Mouse (Mus musculus) MEL (cell line): ENCODE data around the gene Higd1a. TPM values are rescaled to one million over a fixed set of nuclear protein-coding genes. Genes with fewer than 3 reads are reported as not detected.

ENCODE experiments used
- DNase-seq: peaks from one replicate; pipeline ENCODE4 v3.0.0; 2011; ENCODE audit warnings: low read depth, low spot score
- H3K27ac ChIP-seq: 2 replicates; pipeline ENCODE4 v1.5.1; 2012; ENCODE audit warnings: low read depth, mild to moderate bottlenecking, control low read depth, low read length, moderate library complexity; ENCODE audit not compliant: control insufficient read depth
- H3K27me3 ChIP-seq, 2 experiments: fragments of 150-350 bp in 1 of 2; sonication (generic) in 1 of 2; 2 replicates each; pipeline ENCODE4 v1.6.1; 2012; ENCODE audit warnings: low read length in 2 of 2, mild to moderate bottlenecking in 2 of 2, improper control_type of control experiment in 1 of 2, moderate library complexity in 1 of 2; ENCODE audit not compliant: insufficient read depth in 2 of 2, control insufficient read depth in 1 of 2
- H3K36me3 ChIP-seq, 2 experiments: 2 replicates each; pipeline ENCODE4 v1.6.1; 2012 to 2014; ENCODE audit warnings: low read length in 2 of 2, improper control_type of control experiment in 1 of 2, inconsistent platforms in 1 of 2, mild to moderate bottlenecking in 1 of 2; ENCODE audit not compliant: insufficient read depth in 2 of 2, control insufficient read depth in 1 of 2
- H3K4me1 ChIP-seq, 2 experiments: fragments of 150-350 bp in 1 of 2; sonication (generic) in 1 of 2; 2 replicates each; pipeline ENCODE4 v1.6.1; 2012; ENCODE audit warnings: low read length in 2 of 2, improper control_type of control experiment in 1 of 2, mild to moderate bottlenecking in 1 of 2; ENCODE audit not compliant: insufficient read depth in 2 of 2, control insufficient read depth in 1 of 2
- H3K4me3 ChIP-seq, 2 experiments: fragments of 150-350 bp in 1 of 2; sonication (generic) in 1 of 2; 2 replicates each; pipeline ENCODE4 v1.5.1; 2012; ENCODE audit warnings: low read depth in 2 of 2, low read length in 2 of 2, mild to moderate bottlenecking in 2 of 2, moderate library complexity in 2 of 2, control low read depth in 1 of 2, improper control_type of control experiment in 1 of 2; ENCODE audit not compliant: control insufficient read depth in 1 of 2, insufficient read depth in 1 of 2
- H3K79me2 ChIP-seq: 2 replicates; pipeline ENCODE4 v1.6.1; 2012; ENCODE audit warnings: mild to moderate bottlenecking, low read length, moderate library complexity; ENCODE audit not compliant: control insufficient read depth, poor library complexity, insufficient read depth
- H3K9ac ChIP-seq: 2 replicates; pipeline ENCODE4 v1.6.1; 2012; ENCODE audit warnings: low read depth, mild to moderate bottlenecking, control low read depth, low read length, moderate library complexity; ENCODE audit not compliant: control insufficient read depth, poor library complexity, severe bottlenecking
- H3K9me3 ChIP-seq: fragments of 150-350 bp; sonication (generic); replicated peaks from 2 replicates; pipeline ENCODE4 v1.6.1; 2012; ENCODE audit warnings: mild to moderate bottlenecking, low read length, improper control_type of control experiment, moderate library complexity; ENCODE audit not compliant: insufficient read depth
- BHLHE40 ChIP-seq: IDR thresholded peaks from 2 replicates; pipeline ENCODE4 v1.6.1; 2012; ENCODE audit warnings: low read depth, mild to moderate bottlenecking, inconsistent platforms, low read length, improper control_type of control experiment, borderline replicate concordance
- CHD2 ChIP-seq: IDR thresholded peaks from 2 replicates; pipeline ENCODE4 v1.6.1; 2011; ENCODE audit warnings: low read length, improper control_type of control experiment
- CTCF ChIP-seq, 3 experiments: IDR thresholded peaks in 2 of 3; conservative IDR thresholded peaks in 1 of 3; 2 replicates each; pipeline ENCODE4 v1.5.1; 2011 to 2012; ENCODE audit warnings: low read length in 3 of 3, low read depth in 2 of 3, mild to moderate bottlenecking in 2 of 3, improper control_type of control experiment in 1 of 3, inconsistent platforms in 1 of 3, mixed read lengths in 1 of 3, moderate library complexity in 1 of 3; ENCODE audit not compliant: control insufficient read depth in 1 of 3, insufficient read depth in 1 of 3, poor library complexity in 1 of 3, severe bottlenecking in 1 of 3
- ETS1 ChIP-seq: IDR thresholded peaks from 2 replicates; pipeline ENCODE4 v1.6.1; 2012; ENCODE audit warnings: low read depth, mild to moderate bottlenecking, inconsistent platforms, low read length, improper control_type of control experiment, moderate library complexity
- GABPA ChIP-seq: IDR thresholded peaks from 2 replicates; pipeline ENCODE4 v1.6.1; 2012; ENCODE audit warnings: low read depth, mild to moderate bottlenecking, inconsistent platforms, low read length, improper control_type of control experiment, moderate library complexity
- HCFC1 ChIP-seq: IDR thresholded peaks from 2 replicates; pipeline ENCODE4 v1.6.1; 2012; ENCODE audit warnings: low read depth, mild to moderate bottlenecking, inconsistent platforms, low read length, improper control_type of control experiment, moderate library complexity
- JUND ChIP-seq: IDR thresholded peaks from 2 replicates; pipeline ENCODE4 v1.6.1; 2011; ENCODE audit warnings: low read depth, mild to moderate bottlenecking, improper control_type of control experiment, low read length
- KAT2A ChIP-seq: conservative IDR thresholded peaks from 2 replicates; pipeline ENCODE4 v1.6.1; 2012; ENCODE audit warnings: low read depth, low read length, improper control_type of control experiment, inconsistent platforms
- MAZ ChIP-seq: IDR thresholded peaks from 2 replicates; pipeline ENCODE4 v1.6.1; 2012; ENCODE audit warnings: low read depth, mild to moderate bottlenecking, inconsistent platforms, low read length, improper control_type of control experiment
- MXI1 ChIP-seq: IDR thresholded peaks from 2 replicates; pipeline ENCODE4 v1.6.1; 2011; ENCODE audit warnings: mild to moderate bottlenecking, low read depth, low read length, improper control_type of control experiment
- NELFE ChIP-seq: IDR thresholded peaks from 2 replicates; pipeline ENCODE4 v1.6.1; 2011; ENCODE audit warnings: low read depth, low read length, improper control_type of control experiment
- NRF1 ChIP-seq: IDR thresholded peaks from 2 replicates; pipeline ENCODE4 v1.6.1; 2014; ENCODE audit warnings: low read depth, mild to moderate bottlenecking, inconsistent platforms, low read length, improper control_type of control experiment, moderate library complexity; ENCODE audit not compliant: poor library complexity, insufficient read depth, severe bottlenecking
- POLR2A ChIP-seq, 2 experiments: IDR thresholded peaks; 2 replicates each; pipeline ENCODE4 v1.6.1; 2011 to 2012; ENCODE audit warnings: low read length in 2 of 2, mild to moderate bottlenecking in 2 of 2, control low read depth in 1 of 2, improper control_type of control experiment in 1 of 2, low read depth in 1 of 2, moderate library complexity in 1 of 2; ENCODE audit not compliant: control insufficient read depth in 1 of 2, insufficient read depth in 1 of 2, poor library complexity in 1 of 2
- POLR2AphosphoS2 ChIP-seq: IDR thresholded peaks from 2 replicates; pipeline ENCODE4 v1.6.1; 2011; ENCODE audit warnings: low read length, improper control_type of control experiment
- POLR2AphosphoS5 ChIP-seq: IDR thresholded peaks from 2 replicates; pipeline ENCODE4 v1.6.1; 2012; ENCODE audit warnings: low read depth, borderline replicate concordance, mild to moderate bottlenecking, inconsistent platforms, low read length, moderate library complexity, mixed read lengths
- RAD21 ChIP-seq: IDR thresholded peaks from 2 replicates; pipeline ENCODE4 v1.6.1; 2011; ENCODE audit warnings: mild to moderate bottlenecking, low read depth, low read length, improper control_type of control experiment
- TAL1 ChIP-seq: IDR thresholded peaks from 2 replicates; pipeline ENCODE4 v1.6.1; 2012; ENCODE audit warnings: mild to moderate bottlenecking, inconsistent platforms, low read length, moderate library complexity, mixed read lengths
- TCF12 ChIP-seq: IDR thresholded peaks from 2 replicates; pipeline ENCODE4 v1.6.1; 2014; ENCODE audit warnings: low read depth, mild to moderate bottlenecking, inconsistent platforms, low read length, improper control_type of control experiment, moderate library complexity
- USF2 ChIP-seq, 2 experiments: IDR thresholded peaks; 2 replicates each; pipeline ENCODE4 v1.6.1; 2011 to 2012; ENCODE audit warnings: improper control_type of control experiment in 2 of 2, low read length in 2 of 2, borderline replicate concordance in 1 of 2, inconsistent platforms in 1 of 2, low read depth in 1 of 2, mild to moderate bottlenecking in 1 of 2; ENCODE audit not compliant: insufficient read depth in 1 of 2
- ZMIZ1 ChIP-seq: IDR thresholded peaks from 2 replicates; pipeline ENCODE4 v1.6.1; 2012; ENCODE audit warnings: low read depth, mild to moderate bottlenecking, inconsistent platforms, low read length, improper control_type of control experiment, moderate library complexity
- polyA plus RNA-seq, 2 experiments: library from polyadenylated mRNA; stranded (reverse) in 1 of 2; unstranded in 1 of 2; fragments of >175 nt in 1 of 2; fragments of >200 nt in 1 of 2; gene quantifications; 2 replicates each; pipeline versions ENCODE4 v1.2.1 to v1.2.4; 2012; ENCODE audit warnings: low replicate concordance in 2 of 2, low read depth in 1 of 2; ENCODE audit not compliant: insufficient read length in 2 of 2, insufficient read depth in 1 of 2, missing spikeins in 1 of 2
- total RNA-seq: library from RNA; depleted of rRNA; stranded (reverse); fragments of 300-350 nt; gene quantifications from 2 replicates; pipeline ENCODE4 v1.2.3, GENCODE M21; 2012

Gene Higd1a
- total and polyA plus RNA-seq, 3 experiments, result 142 to 177 TPM; not detected in 1

- DNase-seq, result no peak
- no peak within 1 kb of the TSS for H3K4me3 ChIP-seq
- no peaks in the 10 kb centered on the region for H3K4me1 ChIP-seq
- no peaks in the 10 kb centered on the region for H3K9me3 ChIP-seq
- H3K79me2 ChIP-seq, result no peaks in the 10 kb centered on the region
- H3K27me3 ChIP-seq, result no peaks in the 10 kb centered on the region
- H3K36me3 ChIP-seq, result no peaks in the 10 kb centered on the region
- TF ChIP-seq POLR2AphosphoS5, result no peak
- no peak for TF ChIP-seq KAT2A
- TF ChIP-seq JUND, result no peak
- no peak for TF ChIP-seq GABPA
- no peak for TF ChIP-seq POLR2AphosphoS2
- TF ChIP-seq TCF12, result no peak
- TF ChIP-seq HCFC1, result no peak
- no peak for TF ChIP-seq POLR2A (IDR thresholded peaks at IDR 0.05; ENCODE audit: control insufficient read depth in 1 of 2, insufficient read depth in 1 of 2, low read depth in 1 of 2, low read length in 2 of 2, poor library complexity in 1 of 2)
- no peak for TF ChIP-seq RAD21
- no peak for TF ChIP-seq ETS1
- TF ChIP-seq NELFE, result no peak
- no peak for TF ChIP-seq MAZ
- TF ChIP-seq MXI1, result no peak
- TF ChIP-seq CHD2, result no peak
- no peak for TF ChIP-seq USF2 (IDR thresholded peaks at IDR 0.05; ENCODE audit: borderline replicate concordance in 1 of 2, insufficient read depth in 1 of 2, low read depth in 1 of 2, low read length in 2 of 2)
- no peak for TF ChIP-seq NRF1
- TF ChIP-seq TAL1, result no peak
- H3K9ac ChIP-seq, result no peak within 1 kb of the TSS
- no peak within 1 kb of the TSS for H3K27ac ChIP-seq
Observed at GRCm38 (mm10) chr9:121898245-121898644, 40.1 kb upstream of the Higd1a start, which contains the start of gene Ackr2. TSS of gene Ackr2 (plus strand) at chr9:121898355.

GRCm38 (mm10) chr9:121896820-121897219 lies 38.7 kb upstream of the Higd1a start:
- no peak overlapping the region for H3K27ac ChIP-seq
- TF ChIP-seq MAZ (no peak), HCFC1 (no peak), RAD21 (no peak), TAL1 (no peak), MXI1 (no peak), BHLHE40 (no peak), ZMIZ1 (no peak), CTCF (IDR thresholded peaks at IDR 0.05 in 2 of 3, conservative IDR thresholded peaks at IDR 0.05 in 1 of 3; ENCODE audit: control insufficient read depth in 1 of 3, insufficient read depth in 1 of 3, low read depth in 2 of 3, low read length in 3 of 3, poor library complexity in 1 of 3, severe bottlenecking in 1 of 3) (no peak)
- DNase-seq, result no peak

More at GRCm38 (mm10) chr9:121896820-121897219, 38.7 kb upstream of the Higd1a start:
- Histone ChIP-seq H3K79me2 (no peaks in the 10 kb centered on the region), H3K4me3 (no peak overlapping the region), H3K36me3 (no peaks in the 10 kb centered on the region), H3K27me3 (no peaks in the 10 kb centered on the region), H3K4me1 (no peaks in the 10 kb centered on the region), H3K9ac (no peak overlapping the region), H3K9me3 (no peaks in the 10 kb centered on the region)
